Mouse (Mus musculus): ENCODE results near the gene Cdadc1.

DNA sequence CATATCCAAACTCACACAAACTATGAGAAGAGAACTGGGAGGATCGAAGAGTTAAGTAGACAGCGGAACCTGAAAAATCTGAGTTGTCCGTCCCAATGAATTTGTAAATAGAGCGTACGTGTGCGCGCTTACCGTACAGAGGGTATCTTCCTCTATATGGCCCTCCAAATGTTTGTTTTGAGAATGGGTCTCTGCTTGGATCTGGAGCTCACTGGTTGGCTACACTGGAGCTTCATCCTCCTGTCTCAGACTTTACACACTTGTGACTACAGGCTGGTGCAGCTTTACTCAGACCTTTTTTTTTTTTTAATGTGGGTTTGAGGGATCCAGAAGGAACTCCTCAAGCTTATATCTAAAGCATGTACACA lies 485 bp upstream of the Cdadc1 start:
- TF ChIP-seq CTCF (conservative IDR thresholded peaks at IDR 0.05; ENCODE audit: low read length) (no peak), NANOG (IDR thresholded peaks at IDR 0.05; ENCODE audit: borderline replicate concordance, low read length) (no peak), POU5F1 (IDR thresholded peaks at IDR 0.05; ENCODE audit: borderline replicate concordance, low read length) (no peak)
